Mouse (Mus musculus): ENCODE results near the gene Pgm5. TPM values are rescaled to one million over a fixed set of nuclear protein-coding genes. Genes with fewer than 3 reads are reported as not detected.

Gene Pgm5
- total RNA-seq, 1 experiment: 3.0 TPM

DNA sequence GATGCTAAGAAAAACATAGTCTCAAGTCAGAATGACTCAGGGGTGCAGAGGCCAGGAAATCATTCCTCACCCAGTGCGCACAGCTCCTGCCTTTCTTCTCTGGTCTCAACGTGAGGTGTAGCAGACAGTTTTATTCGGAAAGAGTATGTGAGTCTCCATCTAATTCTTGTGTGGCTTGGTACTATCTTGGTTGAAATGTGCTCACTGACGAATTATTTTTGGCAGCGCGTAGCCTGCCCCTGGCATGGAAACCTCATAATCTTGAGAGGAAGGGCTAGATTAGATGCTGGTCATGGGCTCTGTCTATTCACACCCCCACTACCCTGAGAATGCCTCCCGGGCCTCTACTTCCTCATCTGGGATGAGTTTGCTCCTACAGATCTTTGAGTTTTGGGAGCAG, 153.6 kb downstream of the Pgm5 start:
- DNase-seq (ENCODE audit: low read depth, low spot score): no peak
- no peak overlapping the region for H3K27ac ChIP-seq (ENCODE audit: insufficient read depth, low read depth, low read length, poor library complexity, severe bottlenecking)
- no peak overlapping the region for H3K4me3 ChIP-seq (ENCODE audit: insufficient read depth in 1 of 2, low read depth in 1 of 2, low read length in 2 of 2, poor library complexity in 1 of 2, severe bottlenecking in 1 of 2)
- H3K36me3 ChIP-seq (ENCODE audit: control insufficient read depth, insufficient read depth, low read length, poor library complexity, severe bottlenecking): no peaks in the 10 kb centered on the region
- in situ Hi-C loops (cut with MboI; ENCODE audit: low sequenced_read_pairs in 2 of 2, unreplicated experiment in 2 of 2): loop anchor here in 1 of 2 experiments (10.0 kb wide), 1 partner anchor 167 kb away; the partner anchor contains the start of gene Gm10053
- TF ChIP-seq MAFK (IDR thresholded peaks at IDR 0.05; ENCODE audit: insufficient read depth, low read depth, low read length) (no peak), ZNF384 (IDR thresholded peaks at IDR 0.05; ENCODE audit: low read depth, low read length) (no peak), ZC3H11A (IDR thresholded peaks at IDR 0.05; ENCODE audit: borderline replicate concordance, low read depth, low read length) (no peak), HCFC1 (IDR thresholded peaks at IDR 0.05; ENCODE audit: borderline replicate concordance, insufficient read depth, low read length) (no peak), CHD2 (IDR thresholded peaks at IDR 0.05; ENCODE audit: low read depth, low read length) (no peak)
- H3K9ac ChIP-seq (ENCODE audit: insufficient read depth, low read depth, low read length, poor library complexity, severe bottlenecking): no peak overlapping the region
- no peaks in the 10 kb centered on the region for H3K4me1 ChIP-seq (ENCODE audit: control insufficient read depth in 2 of 2, insufficient read depth in 2 of 2, low read length in 2 of 2, poor library complexity in 1 of 2)
- no peaks in the 10 kb centered on the region for H3K9me3 ChIP-seq (ENCODE audit: control insufficient read depth, insufficient read depth, low read depth, low read length)

DNA sequence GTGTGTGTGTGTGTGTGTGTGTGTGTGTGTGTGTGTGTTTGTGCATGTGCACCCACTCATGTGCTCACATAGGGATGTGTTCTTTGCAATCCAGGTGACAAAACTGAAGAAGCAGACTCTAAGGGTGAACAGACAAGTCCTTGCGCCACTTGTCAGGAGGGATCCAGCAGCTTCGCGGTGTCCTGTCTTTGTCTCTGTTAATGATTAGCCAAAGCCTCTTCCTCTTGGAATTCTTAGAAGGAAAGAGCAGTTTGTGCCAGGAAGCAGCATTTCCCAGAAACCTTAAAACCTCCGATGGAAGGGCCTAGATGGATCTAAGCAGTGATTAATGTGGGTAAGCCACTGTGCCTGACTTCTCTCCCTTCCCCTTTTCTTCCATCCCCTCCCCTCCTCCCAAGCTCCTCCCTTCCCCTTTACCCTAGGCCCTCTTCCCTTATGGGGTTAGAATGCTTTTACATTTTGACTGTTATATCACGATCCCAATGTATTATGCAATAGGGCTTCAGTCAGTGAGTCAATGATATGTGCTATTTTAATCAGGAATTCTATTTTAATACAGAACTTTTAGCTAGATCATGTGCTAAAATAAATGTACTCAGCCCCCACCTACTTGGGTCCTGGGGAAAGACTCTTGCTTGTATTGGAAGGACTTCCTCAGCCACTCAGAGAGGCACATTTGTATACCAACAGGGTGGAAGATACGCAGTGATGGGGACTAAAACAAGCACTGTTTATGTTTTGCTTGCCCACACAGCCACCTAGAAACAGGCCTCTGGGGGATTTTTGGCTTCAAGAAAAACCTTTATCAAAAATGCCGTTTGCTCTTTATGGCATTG, 154.4 kb downstream of the Pgm5 start:
- Histone ChIP-seq H3K9me3 (ENCODE audit: control insufficient read depth, insufficient read depth, low read depth, low read length) (no peaks in the 10 kb centered on the region), H3K4me1 (ENCODE audit: control insufficient read depth in 2 of 2, insufficient read depth in 2 of 2, low read length in 2 of 2, poor library complexity in 1 of 2) (no peaks in the 10 kb centered on the region), H3K4me3 (ENCODE audit: insufficient read depth in 1 of 2, low read depth in 1 of 2, low read length in 2 of 2, poor library complexity in 1 of 2, severe bottlenecking in 1 of 2) (no peak overlapping the region), H3K36me3 (ENCODE audit: control insufficient read depth, insufficient read depth, low read length, poor library complexity, severe bottlenecking) (no peaks in the 10 kb centered on the region), H3K27ac (ENCODE audit: insufficient read depth, low read depth, low read length, poor library complexity, severe bottlenecking) (no peak overlapping the region), H3K9ac (ENCODE audit: insufficient read depth, low read depth, low read length, poor library complexity, severe bottlenecking) (no peak overlapping the region)
- no peak for DNase-seq (ENCODE audit: low read depth, low spot score)
- TF ChIP-seq ZNF384 (IDR thresholded peaks at IDR 0.05; ENCODE audit: low read depth, low read length): no peak
- TF ChIP-seq ZC3H11A (IDR thresholded peaks at IDR 0.05; ENCODE audit: borderline replicate concordance, low read depth, low read length): no peak
- TF ChIP-seq MAFK (IDR thresholded peaks at IDR 0.05; ENCODE audit: insufficient read depth, low read depth, low read length): no peak
- TF ChIP-seq CHD2 (IDR thresholded peaks at IDR 0.05; ENCODE audit: low read depth, low read length): no peak
- in situ Hi-C loops (cut with MboI; ENCODE audit: low sequenced_read_pairs in 2 of 2, unreplicated experiment in 2 of 2): loop anchor here in 1 of 2 experiments (10.0 kb wide), 1 partner anchor 168 kb away; the partner anchor contains the start of gene Gm10053

DNA sequence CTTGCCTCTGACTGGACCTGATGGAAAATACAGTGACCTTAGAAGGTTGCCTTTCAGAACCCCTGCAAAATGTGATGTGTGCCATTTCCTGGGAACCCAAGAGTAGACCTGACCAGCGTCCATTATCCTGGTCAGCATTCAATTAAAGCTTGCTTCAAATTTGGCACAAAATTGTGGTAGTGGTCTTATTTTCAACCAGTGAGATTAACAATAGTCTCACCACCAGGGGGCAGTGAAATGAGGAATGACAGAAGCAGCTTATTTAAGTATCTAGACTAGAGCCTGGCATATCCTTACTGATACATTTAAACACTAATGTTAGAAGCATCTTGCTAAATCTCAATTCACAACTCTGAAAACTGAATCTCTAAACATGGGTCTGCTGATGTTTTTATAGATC, 156.3 kb downstream of the Pgm5 start:
- no peaks in the 10 kb centered on the region for H3K36me3 ChIP-seq (ENCODE audit: control insufficient read depth, insufficient read depth, low read length, poor library complexity, severe bottlenecking)
- no peak overlapping the region for H3K9ac ChIP-seq (ENCODE audit: insufficient read depth, low read depth, low read length, poor library complexity, severe bottlenecking)
- H3K27ac ChIP-seq (ENCODE audit: insufficient read depth, low read depth, low read length, poor library complexity, severe bottlenecking): no peak overlapping the region
- no peak overlapping the region for H3K4me3 ChIP-seq (ENCODE audit: insufficient read depth in 1 of 2, low read depth in 1 of 2, low read length in 2 of 2, poor library complexity in 1 of 2, severe bottlenecking in 1 of 2)
- peak; percentile 54 for DNase-seq (ENCODE audit: low read depth, low spot score)
- no peaks in the 10 kb centered on the region for H3K9me3 ChIP-seq (ENCODE audit: control insufficient read depth, insufficient read depth, low read depth, low read length)
- in situ Hi-C loops (cut with MboI; ENCODE audit: low sequenced_read_pairs in 2 of 2, unreplicated experiment in 2 of 2): loop anchor here in 1 of 2 experiments (10.0 kb wide), 1 partner anchor 169 kb away; the partner anchor contains the start of gene Gm10053
- no peaks in the 10 kb centered on the region for H3K4me1 ChIP-seq (ENCODE audit: control insufficient read depth in 2 of 2, insufficient read depth in 2 of 2, low read length in 2 of 2, poor library complexity in 1 of 2)
- TF ChIP-seq CHD2 (IDR thresholded peaks at IDR 0.05; ENCODE audit: low read depth, low read length) (no peak), ZC3H11A (IDR thresholded peaks at IDR 0.05; ENCODE audit: borderline replicate concordance, low read depth, low read length) (0 out of 2 replicates have a peak, but pooled peaks have one; percentile 23), ZNF384 (IDR thresholded peaks at IDR 0.05; ENCODE audit: low read depth, low read length) (no peak), MAFK (IDR thresholded peaks at IDR 0.05; ENCODE audit: insufficient read depth, low read depth, low read length) (no peak), HCFC1 (IDR thresholded peaks at IDR 0.05; ENCODE audit: borderline replicate concordance, insufficient read depth, low read length) (no peak)

DNA sequence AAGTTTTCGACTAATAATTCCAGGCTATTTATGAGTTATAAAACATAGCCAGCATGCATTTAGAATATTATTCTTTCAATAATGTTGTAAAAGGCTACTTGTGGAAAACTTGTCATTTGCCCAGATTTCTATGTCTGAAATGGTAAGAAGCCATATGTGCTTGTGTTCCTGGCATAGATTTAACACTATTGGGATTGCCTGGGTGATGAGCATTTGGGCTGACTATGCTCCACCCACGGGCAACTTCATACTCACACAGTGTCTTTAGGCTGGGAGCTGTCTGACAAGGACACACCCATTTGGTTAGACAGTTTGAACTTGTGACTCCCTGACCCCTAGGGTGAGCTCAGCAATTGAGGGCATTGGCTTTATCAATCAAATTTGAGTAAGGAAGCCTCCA, 157.3 kb downstream of the Pgm5 start:
- Histone ChIP-seq H3K27ac (ENCODE audit: insufficient read depth, low read depth, low read length, poor library complexity, severe bottlenecking) (no peak overlapping the region), H3K36me3 (ENCODE audit: control insufficient read depth, insufficient read depth, low read length, poor library complexity, severe bottlenecking) (no peaks in the 10 kb centered on the region), H3K4me1 (ENCODE audit: control insufficient read depth in 2 of 2, insufficient read depth in 2 of 2, low read length in 2 of 2, poor library complexity in 1 of 2) (no peaks in the 10 kb centered on the region), H3K9me3 (ENCODE audit: control insufficient read depth, insufficient read depth, low read depth, low read length) (no peaks in the 10 kb centered on the region), H3K4me3 (ENCODE audit: insufficient read depth in 1 of 2, low read depth in 1 of 2, low read length in 2 of 2, poor library complexity in 1 of 2, severe bottlenecking in 1 of 2) (no peak overlapping the region), H3K9ac (ENCODE audit: insufficient read depth, low read depth, low read length, poor library complexity, severe bottlenecking) (no peak overlapping the region)
- TF ChIP-seq CHD2 (IDR thresholded peaks at IDR 0.05; ENCODE audit: low read depth, low read length) (no peak), ZNF384 (IDR thresholded peaks at IDR 0.05; ENCODE audit: low read depth, low read length) (no peak), HCFC1 (IDR thresholded peaks at IDR 0.05; ENCODE audit: borderline replicate concordance, insufficient read depth, low read length) (no peak), ZC3H11A (IDR thresholded peaks at IDR 0.05; ENCODE audit: borderline replicate concordance, low read depth, low read length) (no peak), MAFK (IDR thresholded peaks at IDR 0.05; ENCODE audit: insufficient read depth, low read depth, low read length) (no peak)
- in situ Hi-C loops (cut with MboI; ENCODE audit: low sequenced_read_pairs in 2 of 2, unreplicated experiment in 2 of 2): loop anchor here in 1 of 2 experiments (10.0 kb wide), 1 partner anchor 170 kb away; the partner anchor contains the start of gene Gm10053
- no peak for DNase-seq (ENCODE audit: low read depth, low spot score)

Data from ES-E14 (cell line).